Mouse (Mus musculus): Measurements from ENCODE around the gene Neo1. TPM values are rescaled to one million over a fixed set of nuclear protein-coding genes. Genes with fewer than 3 reads are reported as not detected.

Gene Neo1
- polyA plus RNA-seq, 1 experiment from 2014 or later, result 31.0 TPM

DNA sequence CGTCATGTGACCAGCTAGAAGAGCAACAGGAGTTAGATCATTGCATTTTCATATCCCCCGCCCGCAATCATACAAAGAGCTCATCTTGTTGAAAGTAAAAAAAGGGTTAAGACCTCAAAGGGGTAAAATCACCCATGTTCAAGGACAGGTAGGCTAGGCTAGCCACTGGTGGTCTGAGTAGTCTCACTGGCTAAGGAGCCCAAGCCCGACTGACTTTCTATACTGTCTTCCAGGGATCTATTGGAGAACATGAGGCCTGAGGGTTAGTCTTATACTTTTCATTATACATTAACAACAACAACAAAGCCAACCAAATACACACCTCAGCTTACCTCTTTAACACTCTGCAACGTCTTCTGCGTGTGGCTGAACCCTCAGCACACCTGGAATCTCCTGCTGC lies 160.8 kb downstream of the Neo1 start:
- 87% methylated on average over 6 of the region's 6 CpGs for WGBS
- Histone ChIP-seq H3K4me1 (peaks cover 13% of the 10 kb centered on the region; the same call in 1 of the 2 replicates), H3K27me3 (ENCODE audit: insufficient read depth, poor library complexity, severe bottlenecking) (no peaks in the 10 kb centered on the region), H3K27ac (no peak overlapping the region), H3K4me3 (no peak overlapping the region), H3K9me3 (no peaks in the 10 kb centered on the region), H3K36me3 (peaks cover 41% of the 10 kb centered on the region)
- DNase-seq (ENCODE audit: low spot score), result peak; percentile 36

DNA sequence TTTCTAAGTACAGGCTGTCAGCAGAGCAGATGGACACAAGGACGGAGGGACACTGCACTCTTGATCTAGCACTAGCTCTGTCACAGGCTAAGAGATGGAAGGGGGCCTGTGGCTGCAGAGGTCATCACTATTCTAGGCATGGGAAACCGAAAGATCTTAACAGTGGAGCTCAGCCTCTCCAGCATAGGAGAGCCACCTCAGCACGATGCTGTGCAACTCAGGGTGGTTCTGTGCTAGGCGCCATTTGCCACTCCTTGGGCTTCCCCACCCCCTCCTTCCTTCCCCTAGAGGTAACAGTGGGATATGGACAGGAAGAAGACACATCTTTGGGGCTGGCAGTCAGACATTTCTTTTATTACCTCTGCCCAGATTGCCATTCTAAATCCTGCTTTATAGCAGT lies 161.9 kb downstream of the Neo1 start:
- peaks cover 33% of the 10 kb centered on the region for H3K36me3 ChIP-seq
- no peak overlapping the region for H3K4me3 ChIP-seq
- no peaks in the 10 kb centered on the region for H3K9me3 ChIP-seq
- WGBS, result 83% methylated on average over 4 of the region's 4 CpGs
- H3K27ac ChIP-seq, result no peak overlapping the region
- peaks cover 13% of the 10 kb centered on the region; the same call in 1 of the 2 replicates for H3K4me1 ChIP-seq
- no peaks in the 10 kb centered on the region for H3K27me3 ChIP-seq (ENCODE audit: insufficient read depth, poor library complexity, severe bottlenecking)
- DNase-seq (ENCODE audit: low spot score), result peak; percentile 61

DNA sequence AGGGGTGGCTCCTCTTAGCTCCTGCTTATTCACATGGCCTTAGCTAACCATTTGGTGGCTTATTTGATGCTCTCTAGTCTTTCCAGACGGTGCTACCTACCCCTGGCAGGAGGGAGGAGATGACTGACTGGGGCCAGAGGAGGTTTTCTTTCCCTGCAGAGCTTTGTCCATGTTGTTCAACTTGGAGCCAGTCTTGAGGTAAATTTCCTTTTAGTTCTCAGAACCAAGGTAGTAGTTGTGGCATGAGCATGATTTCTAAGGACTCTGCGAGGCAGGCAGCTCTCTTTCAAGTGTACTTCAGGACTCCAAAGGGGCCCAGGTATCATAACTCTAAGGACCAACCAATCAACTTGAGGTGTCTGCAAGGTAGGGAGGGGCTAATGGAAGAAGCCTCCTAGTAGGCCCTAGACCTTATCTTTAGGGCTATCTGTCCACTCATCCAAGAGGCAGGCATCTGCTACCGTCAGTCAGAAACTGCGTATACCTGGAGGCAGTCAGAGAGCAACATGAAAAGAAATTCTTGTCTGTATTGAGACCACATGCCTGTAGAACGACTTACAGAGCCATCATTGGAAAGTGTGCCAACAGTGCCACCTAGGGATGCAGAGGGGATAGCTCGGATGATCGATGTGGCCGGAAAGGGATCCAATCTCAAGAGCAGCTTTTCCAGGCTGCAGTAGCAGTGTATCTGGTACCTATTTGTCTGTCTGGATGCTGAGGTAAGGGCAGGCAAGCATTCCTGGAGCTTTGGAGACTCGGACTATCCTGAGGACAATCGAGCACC lies 162.5 kb downstream of the Neo1 start:
- Histone ChIP-seq H3K27ac (no peak overlapping the region), H3K36me3 (peaks cover 29% of the 10 kb centered on the region), H3K4me3 (no peak overlapping the region), H3K4me1 (peaks cover 13% of the 10 kb centered on the region; the same call in 1 of the 2 replicates), H3K27me3 (ENCODE audit: insufficient read depth, poor library complexity, severe bottlenecking) (no peaks in the 10 kb centered on the region), H3K9me3 (no peaks in the 10 kb centered on the region)
- WGBS, result 42% methylated on average over 10 of the region's 10 CpGs
- peak; percentile 80 for DNase-seq (ENCODE audit: low spot score)

DNA sequence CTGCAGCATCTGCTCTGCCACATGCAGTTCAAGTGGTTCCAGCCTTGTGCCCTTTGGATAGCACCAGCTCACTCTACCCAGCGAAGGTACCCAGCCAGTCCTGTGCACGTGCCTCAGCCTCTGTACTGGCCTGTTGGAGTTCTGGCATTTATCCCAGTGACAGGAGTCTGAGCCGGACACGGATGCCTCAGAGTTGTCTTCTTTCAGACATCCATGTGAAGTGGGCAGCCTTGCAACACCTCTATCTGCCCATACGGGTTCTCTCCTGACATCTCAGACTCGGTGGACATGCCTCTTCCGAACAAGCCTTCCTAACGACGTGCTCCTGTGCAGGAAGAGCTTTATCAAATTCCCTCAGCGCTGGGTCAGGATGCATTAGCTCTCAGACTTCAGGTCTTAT lies 165.1 kb downstream of the Neo1 start:
- Histone ChIP-seq H3K4me3 (no peak overlapping the region), H3K4me1 (peaks cover 13% of the 10 kb centered on the region; the same call in 1 of the 2 replicates), H3K27me3 (ENCODE audit: insufficient read depth, poor library complexity, severe bottlenecking) (no peaks in the 10 kb centered on the region), H3K9me3 (no peaks in the 10 kb centered on the region), H3K27ac (no peak overlapping the region), H3K36me3 (peaks cover 6% of the 10 kb centered on the region; the same call in 1 of the 2 replicates)
- WGBS, result 18% methylated on average over 10 of the region's 10 CpGs
- peak; percentile 75 for DNase-seq (ENCODE audit: low spot score)

DNA sequence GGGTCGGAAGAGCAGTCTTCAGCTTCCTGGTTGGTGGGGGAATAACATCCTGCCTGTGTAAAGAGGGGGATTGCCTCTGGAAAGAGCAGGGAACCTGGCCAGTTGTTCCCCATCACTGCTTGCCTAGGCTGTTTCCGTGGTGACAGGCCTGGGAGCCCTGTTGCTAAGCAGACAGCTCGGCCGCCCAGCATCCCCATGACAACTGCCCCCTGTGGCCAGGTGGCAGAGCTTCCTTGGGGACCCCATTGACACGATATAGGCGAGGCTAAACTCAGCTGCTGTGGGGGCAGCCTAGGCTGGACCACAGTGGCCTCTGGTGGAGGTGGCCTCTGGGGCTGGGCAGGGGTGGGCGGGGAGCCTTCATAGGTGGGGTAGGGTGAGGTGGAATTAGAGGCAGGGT lies 172.4 kb downstream of the Neo1 start:
- Histone ChIP-seq H3K36me3 (peaks cover 23% of the 10 kb centered on the region), H3K27me3 (ENCODE audit: insufficient read depth, poor library complexity, severe bottlenecking) (peaks cover 14% of the 10 kb centered on the region), H3K9me3 (no peaks in the 10 kb centered on the region), H3K4me1 (peaks cover 40% of the 10 kb centered on the region), H3K27ac (no peak overlapping the region), H3K4me3 (no peak overlapping the region)
- 37% methylated on average over 7 of the region's 7 CpGs for WGBS
- no peak for DNase-seq (ENCODE audit: low spot score)

DNA sequence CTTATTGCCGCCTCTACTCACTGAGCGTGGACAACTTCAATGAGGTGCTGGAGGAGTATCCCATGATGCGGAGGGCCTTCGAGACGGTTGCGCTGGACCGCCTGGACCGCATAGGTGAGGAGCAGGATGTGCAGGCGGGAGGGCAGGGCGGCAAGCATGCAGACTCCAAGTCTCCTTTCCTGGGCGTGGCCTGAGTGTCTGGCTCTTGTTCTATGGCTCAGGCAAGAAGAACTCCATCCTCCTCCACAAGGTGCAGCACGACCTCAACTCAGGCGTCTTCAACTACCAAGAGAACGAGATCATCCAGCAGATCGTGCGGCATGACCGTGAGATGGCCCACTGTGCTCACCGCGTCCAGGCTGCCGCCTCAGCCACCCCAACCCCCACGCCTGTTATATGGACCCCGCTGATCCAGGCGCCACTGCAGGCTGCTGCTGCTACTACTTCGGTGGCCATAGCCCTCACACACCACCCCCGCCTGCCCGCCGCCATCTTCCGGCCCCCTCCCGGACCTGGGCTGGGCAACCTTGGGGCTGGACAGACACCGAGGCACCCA lies 177.1 kb downstream of the Neo1 start:
- Histone ChIP-seq H3K9me3 (no peaks in the 10 kb centered on the region), H3K4me3 (peak overlapping the region; percentile 43), H3K27me3 (ENCODE audit: insufficient read depth, poor library complexity, severe bottlenecking) (peaks cover 15% of the 10 kb centered on the region), H3K4me1 (peaks cover 54% of the 10 kb centered on the region), H3K36me3 (peaks cover 59% of the 10 kb centered on the region), H3K27ac (peak overlapping the region; percentile 32)
- DNase-seq (ENCODE audit: low spot score), result no peak
- 31% methylated on average over 30 of the region's 30 CpGs for WGBS

DNA sequence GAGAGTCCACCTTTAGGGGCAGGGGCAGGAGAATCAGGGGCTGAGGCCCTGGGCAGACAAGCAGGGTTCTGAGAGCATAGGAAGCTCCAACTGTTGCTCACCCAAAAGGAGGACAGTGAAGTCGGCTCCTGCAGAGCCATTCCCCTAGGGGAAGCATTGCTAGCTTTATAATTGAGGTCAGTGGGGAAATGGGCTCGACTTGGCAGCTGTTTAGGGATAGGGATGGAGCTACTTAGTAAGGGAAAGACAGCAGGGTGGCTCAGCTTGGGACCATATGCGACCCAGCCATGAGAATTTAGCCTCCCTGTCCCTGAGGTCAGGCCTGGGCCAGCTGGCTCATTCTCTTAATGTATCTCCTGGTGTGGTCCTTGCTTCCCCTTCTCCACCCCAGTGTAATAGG lies 181.3 kb downstream of the Neo1 start:
- no peak overlapping the region for H3K4me3 ChIP-seq
- WGBS, result 45% methylated on average over 3 of the region's 3 CpGs
- H3K4me1 ChIP-seq, result peaks cover 43% of the 10 kb centered on the region

DNA sequence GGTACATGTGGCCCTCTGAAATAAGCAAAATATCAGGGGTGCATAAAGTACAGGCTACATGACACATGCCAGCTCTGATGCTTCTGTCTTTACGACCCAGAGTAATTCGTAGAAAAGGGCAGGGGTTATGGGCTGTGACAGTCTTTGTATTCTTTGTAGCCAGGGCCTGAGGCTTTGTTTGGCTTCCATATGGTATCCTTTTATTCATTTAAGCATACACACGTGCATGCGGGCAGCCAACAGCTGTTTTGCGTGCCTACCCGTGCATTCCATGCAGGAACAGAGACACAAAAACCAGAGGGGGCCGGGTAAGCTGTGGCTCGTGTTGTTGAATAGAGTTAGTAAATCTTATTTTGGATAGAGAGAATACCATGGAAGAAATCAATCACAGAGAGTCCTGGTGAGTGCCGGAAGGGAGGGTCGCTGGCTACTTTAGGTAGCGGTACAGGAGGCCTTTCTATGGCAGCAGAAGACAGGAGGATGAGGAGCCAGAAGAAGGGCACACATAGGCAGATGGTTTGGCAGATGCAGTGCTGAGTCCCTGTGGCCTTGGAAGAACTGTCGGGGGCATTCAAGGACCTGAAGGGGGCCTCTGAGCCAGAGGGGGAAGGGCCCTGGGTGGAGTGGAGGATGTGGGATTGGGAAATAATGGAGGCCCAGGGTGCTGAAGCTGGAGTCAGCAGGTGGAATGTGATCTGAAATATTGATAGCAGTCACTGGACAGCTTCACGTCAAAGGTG lies 186.5 kb downstream of the Neo1 start:
- 0 out of 2 replicates have a peak, but pooled peaks cover 5% of the 10 kb centered on the region for H3K27me3 ChIP-seq (ENCODE audit: insufficient read depth, poor library complexity, severe bottlenecking)
- no peaks in the 10 kb centered on the region for H3K9me3 ChIP-seq
- 80% methylated on average over 13 of the region's 13 CpGs for WGBS
- peaks cover 71% of the 10 kb centered on the region for H3K4me1 ChIP-seq
- peaks cover 28% of the 10 kb centered on the region for H3K36me3 ChIP-seq
- no peak for DNase-seq (ENCODE audit: low spot score)
- no peak overlapping the region for H3K27ac ChIP-seq
- H3K4me3 ChIP-seq, result no peak overlapping the region

More for the DNA sequence above, 181.3 kb downstream of the Neo1 start:
- no peak overlapping the region for H3K27ac ChIP-seq
- H3K36me3 ChIP-seq, result peaks cover 62% of the 10 kb centered on the region
- no peak for DNase-seq (ENCODE audit: low spot score)
- H3K9me3 ChIP-seq, result no peaks in the 10 kb centered on the region
- H3K27me3 ChIP-seq (ENCODE audit: insufficient read depth, poor library complexity, severe bottlenecking), result peaks cover 13% of the 10 kb centered on the region

DNA sequence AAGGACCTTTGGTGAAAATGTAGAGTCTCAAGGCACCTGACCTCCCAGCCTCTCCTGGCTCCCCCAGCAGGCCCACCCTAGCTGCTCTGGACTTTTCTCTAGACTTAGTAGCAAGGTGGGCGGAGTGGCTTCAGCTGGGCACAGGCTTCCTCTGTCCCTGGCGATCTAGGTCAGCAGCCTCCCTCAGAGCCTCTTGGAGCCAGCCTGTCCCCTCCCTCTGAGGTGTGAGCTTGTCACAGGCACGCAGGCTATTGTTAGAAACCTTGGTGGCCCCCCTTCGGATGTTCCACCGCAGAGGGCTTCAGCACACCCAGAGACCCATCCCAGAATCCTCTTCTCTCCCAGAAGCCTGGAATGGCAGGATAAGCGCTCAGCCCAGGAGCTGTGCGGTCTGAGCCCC lies 188.6 kb downstream of the Neo1 start:
- H3K4me1 ChIP-seq, result peaks cover 70% of the 10 kb centered on the region
- H3K27me3 ChIP-seq (ENCODE audit: insufficient read depth, poor library complexity, severe bottlenecking), result no peaks in the 10 kb centered on the region
- H3K27ac ChIP-seq, result peak overlapping the region; percentile 72
- peaks cover 20% of the 10 kb centered on the region; the same call in 1 of the 2 replicates for H3K36me3 ChIP-seq
- 0 out of 2 replicates have a peak overlapping the region, but pooled peaks have one; percentile 15 for H3K4me3 ChIP-seq
- peak; percentile 84 for DNase-seq (ENCODE audit: low spot score)
- 39% methylated on average over 7 of the region's 7 CpGs for WGBS
- H3K9me3 ChIP-seq, result no peaks in the 10 kb centered on the region

DNA sequence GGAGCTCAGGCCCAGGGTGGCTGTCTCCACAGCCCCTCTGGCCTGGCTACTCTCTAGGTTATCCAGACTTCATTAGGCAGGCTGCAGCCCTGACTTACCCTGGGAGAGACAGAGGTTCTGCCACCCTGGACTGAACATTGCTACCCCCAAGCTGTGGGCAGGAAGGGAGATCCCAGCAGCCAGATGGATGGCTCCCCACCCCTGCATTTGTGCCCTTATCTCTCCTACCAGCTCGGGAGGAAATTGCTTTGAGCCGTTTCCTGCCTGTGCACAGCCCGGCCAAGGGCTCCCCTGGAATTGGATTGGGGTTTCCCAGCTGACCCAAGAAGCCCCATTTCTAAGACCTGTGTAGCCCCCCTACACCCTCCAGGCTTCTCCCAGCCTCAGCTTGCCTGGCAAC lies 189.2 kb downstream of the Neo1 start:
- Histone ChIP-seq H3K27me3 (ENCODE audit: insufficient read depth, poor library complexity, severe bottlenecking) (no peaks in the 10 kb centered on the region), H3K36me3 (peaks cover 20% of the 10 kb centered on the region; the same call in 1 of the 2 replicates), H3K4me1 (peaks cover 77% of the 10 kb centered on the region), H3K9me3 (no peaks in the 10 kb centered on the region), H3K4me3 (no peak overlapping the region), H3K27ac (peak overlapping the region; percentile 72)
- WGBS, result 12% methylated on average over 3 of the region's 3 CpGs
- no peak for DNase-seq (ENCODE audit: low spot score)

DNA sequence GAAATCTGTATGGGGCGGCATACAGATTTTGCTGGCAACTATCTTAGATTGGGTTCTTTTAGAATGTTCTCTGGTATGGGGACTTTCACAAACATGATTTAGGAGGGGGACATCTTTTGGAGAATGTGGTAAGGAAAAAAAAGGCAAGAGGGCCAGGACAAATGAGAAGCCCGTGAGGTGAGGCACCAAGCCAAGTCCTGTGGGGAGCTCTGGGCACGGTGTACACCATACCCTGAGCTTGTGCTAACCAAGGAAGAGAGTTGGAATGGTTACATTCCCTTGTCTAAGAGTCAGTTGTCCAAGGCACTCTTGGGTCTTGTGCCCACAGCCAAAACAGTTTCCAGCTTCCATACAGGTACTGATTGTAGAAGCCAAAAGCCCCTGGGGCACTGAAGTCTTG lies 191.6 kb downstream of the Neo1 start:
- Histone ChIP-seq H3K4me3 (no peak overlapping the region), H3K9me3 (no peaks in the 10 kb centered on the region), H3K4me1 (peaks cover 78% of the 10 kb centered on the region), H3K27ac (no peak overlapping the region), H3K27me3 (ENCODE audit: insufficient read depth, poor library complexity, severe bottlenecking) (0 out of 2 replicates have a peak, but pooled peaks cover under 1% of the 10 kb centered on the region), H3K36me3 (peaks cover 20% of the 10 kb centered on the region; the same call in 1 of the 2 replicates)
- no peak for DNase-seq (ENCODE audit: low spot score)
- 86% methylated on average over 3 of the region's 3 CpGs for WGBS

DNA sequence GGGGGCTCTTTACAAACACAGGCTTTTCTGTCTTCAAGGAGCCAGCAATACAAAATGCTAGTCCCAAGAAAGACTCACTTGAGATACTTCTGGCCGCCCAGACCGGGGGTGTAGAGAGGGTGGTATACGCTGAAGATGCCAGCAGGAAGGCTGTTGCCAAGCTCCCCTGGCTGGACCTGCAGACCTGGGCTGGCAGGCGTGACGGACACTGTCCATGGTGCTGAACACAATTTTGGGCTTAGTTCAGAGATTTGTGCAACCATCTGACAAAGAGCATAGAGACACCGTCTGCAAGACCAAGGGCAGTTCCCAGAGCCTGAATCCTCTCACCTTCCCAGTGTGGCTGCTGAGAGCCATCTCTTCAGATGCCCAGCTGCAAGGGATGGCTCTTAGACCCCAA lies 194.6 kb downstream of the Neo1 start:
- 0 out of 2 replicates have a peak, but pooled peaks cover 6% of the 10 kb centered on the region for H3K27me3 ChIP-seq (ENCODE audit: insufficient read depth, poor library complexity, severe bottlenecking)
- no peak overlapping the region for H3K27ac ChIP-seq
- H3K4me3 ChIP-seq, result no peak overlapping the region
- DNase-seq (ENCODE audit: low spot score), result no peak
- H3K9me3 ChIP-seq, result no peaks in the 10 kb centered on the region
- WGBS, result 31% methylated on average over 6 of the region's 6 CpGs
- peaks cover 20% of the 10 kb centered on the region; the same call in 1 of the 2 replicates for H3K36me3 ChIP-seq
- peaks cover 78% of the 10 kb centered on the region for H3K4me1 ChIP-seq
